Mouse (Mus musculus) neural tube, embryonic 13.5 days (tissue): ENCODE data around the gene Trpd52l3. TPM values are rescaled to one million over a fixed set of nuclear protein-coding genes. Genes with fewer than 3 reads are reported as not detected.

Experiments used
- ATAC-seq: fragments of 200-750 bp; cut with Nextera tagmentation; 2 replicates; pipeline ENCODE4 v1.8.0; 2017; ENCODE audit warnings: low read depth, mild to moderate bottlenecking, moderate TSS enrichment, moderate library complexity
- H3K27ac ChIP-seq: fragments of 300-500 bp; sonication (generic); replicated peaks from 2 replicates; pipeline ENCODE4 v1.5.1; 2015; ENCODE audit warnings: moderate library complexity, mild to moderate bottlenecking, inconsistent platforms
- H3K27me3 ChIP-seq: fragments of 300-500 bp; sonication (generic); 2 replicates; pipeline ENCODE4 v1.6.1; 2015; ENCODE audit warnings: mild to moderate bottlenecking, inconsistent platforms
- H3K36me3 ChIP-seq: fragments of 300-500 bp; sonication (generic); 2 replicates; pipeline ENCODE4 v1.6.1; 2015; ENCODE audit warnings: mild to moderate bottlenecking, inconsistent platforms
- H3K4me1 ChIP-seq: fragments of 300-500 bp; sonication (generic); replicated peaks from 2 replicates; pipeline ENCODE4 v1.6.1; 2015; ENCODE audit warnings: inconsistent platforms
- H3K4me2 ChIP-seq: fragments of 300-500 bp; sonication (generic); 2 replicates; pipeline ENCODE4 v1.6.1; 2015; ENCODE audit warnings: inconsistent platforms, mild to moderate bottlenecking, moderate library complexity
- H3K4me3 ChIP-seq: fragments of 300-500 bp; sonication (generic); 2 replicates; pipeline ENCODE4 v1.5.1; 2015; ENCODE audit warnings: mild to moderate bottlenecking, inconsistent platforms
- H3K9ac ChIP-seq: fragments of 300-500 bp; sonication (generic); 2 replicates; pipeline ENCODE4 v1.6.1; 2015; ENCODE audit warnings: moderate library complexity, mild to moderate bottlenecking, inconsistent platforms
- H3K9me3 ChIP-seq: fragments of 300-500 bp; sonication (generic); 2 replicates; pipeline ENCODE4 v1.6.1; 2016; ENCODE audit warnings: inconsistent platforms
- WGBS: fragments of 180-500 bp; shearing (Covaris S2); methylation state at CpG from one replicate; pipeline ENCODE4 v1.1.7; 2015; 5-methylcytosine and 5-hydroxymethylcytosine counted together
- polyA plus RNA-seq: library from polyadenylated mRNA; unstranded; fragments of >200 nt; fragmentation: Nextera tagmentation; extraction: Ambion mirVana; gene quantifications from 2 replicates; pipeline ENCODE4 v1.2.1, GENCODE M21; 2015

The Trpd52l3 gene
- polyA plus RNA-seq, 1 experiment from 2014 or later: not detected

DNA sequence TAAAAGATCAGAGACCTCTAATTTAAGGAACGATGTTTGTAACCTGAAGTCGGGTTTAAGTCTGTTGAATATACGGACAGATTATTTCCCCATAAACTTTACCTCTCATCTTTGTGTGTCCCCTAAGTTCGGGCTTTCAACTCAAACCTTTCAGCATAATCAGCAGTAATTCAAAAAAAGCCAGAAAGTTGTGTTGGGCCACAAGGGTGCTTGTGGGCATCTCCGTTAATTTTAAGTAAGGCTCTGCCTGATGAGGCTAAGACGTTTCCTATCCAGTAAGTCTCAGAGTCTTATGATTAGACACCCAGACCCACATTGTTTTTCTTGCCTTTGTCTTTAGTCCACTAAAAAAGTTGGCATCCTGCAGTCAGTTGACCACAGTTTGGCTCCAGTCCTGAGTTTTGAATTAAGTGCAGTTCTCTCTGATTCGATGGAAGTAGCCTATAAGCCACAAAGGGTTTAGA, 27.9 kb downstream of the Trpd52l3 start:
- Histone ChIP-seq H3K9me3 (no peaks in the 10 kb centered on the region), H3K27me3 (no peaks in the 10 kb centered on the region), H3K4me2 (peak overlapping the region; percentile 84), H3K9ac (peak overlapping the region; percentile 100), H3K27ac (peak overlapping the region; percentile 96; the same call in 1 of the 2 replicates), H3K4me1 (peaks cover 56% of the 10 kb centered on the region), H3K36me3 (no peaks in the 10 kb centered on the region), H3K4me3 (peak overlapping the region; percentile 100)
- WGBS: under 1% methylated on average over 7 of the region's 7 CpGs
- ATAC-seq: no peak

DNA sequence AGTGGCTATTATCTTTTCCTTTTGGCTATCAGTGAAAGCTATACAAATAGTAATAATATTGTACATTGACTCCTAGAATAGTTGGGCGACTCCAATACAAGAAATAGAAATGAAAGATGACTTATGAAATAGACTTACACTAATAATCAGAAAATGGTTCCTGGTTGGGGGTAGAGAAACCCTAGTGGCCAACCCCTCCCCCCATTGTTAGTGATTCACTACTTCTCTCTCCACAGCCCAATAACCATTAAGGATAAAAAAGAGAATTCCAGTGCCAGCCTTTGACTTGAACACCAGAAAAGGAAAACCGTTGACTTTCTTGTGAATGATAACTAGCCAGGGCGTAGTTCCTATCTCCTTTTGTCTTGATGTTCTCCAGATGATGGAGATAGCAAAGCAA, 28.6 kb downstream of the Trpd52l3 start:
- Histone ChIP-seq H3K9me3 (no peaks in the 10 kb centered on the region), H3K4me3 (peak overlapping the region; percentile 100), H3K36me3 (no peaks in the 10 kb centered on the region), H3K4me2 (peak overlapping the region; percentile 84), H3K9ac (peak overlapping the region; percentile 100), H3K27ac (no peak overlapping the region), H3K27me3 (no peaks in the 10 kb centered on the region), H3K4me1 (peaks cover 63% of the 10 kb centered on the region)
- 34% methylated on average over 3 of the region's 3 CpGs for WGBS
- ATAC-seq: no peak

DNA sequence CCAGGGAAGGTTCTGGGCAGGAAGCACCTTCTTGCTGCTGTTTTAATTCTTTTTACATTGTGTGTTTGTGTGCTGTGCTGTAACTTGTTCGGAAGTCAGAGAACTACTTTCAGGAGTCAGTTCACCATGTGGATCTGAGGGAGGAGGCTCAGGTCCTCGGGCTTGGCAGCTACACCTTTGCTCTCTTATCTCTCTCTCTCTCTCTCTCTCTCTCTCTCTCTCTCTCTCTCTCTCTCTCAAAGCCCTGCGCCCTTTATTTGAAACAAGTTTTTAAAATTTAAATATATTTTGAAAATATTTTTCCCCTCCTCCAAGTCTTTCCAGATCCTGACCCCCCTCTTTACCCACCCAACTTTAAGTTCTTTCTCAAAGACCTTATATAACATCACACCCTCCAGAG, 31.8 kb downstream of the Trpd52l3 start:
- no peak overlapping the region for H3K4me3 ChIP-seq
- H3K27ac ChIP-seq: no peak overlapping the region
- H3K9me3 ChIP-seq: no peaks in the 10 kb centered on the region
- H3K4me1 ChIP-seq: peaks cover 56% of the 10 kb centered on the region
- H3K27me3 ChIP-seq: no peaks in the 10 kb centered on the region
- no peak overlapping the region for H3K9ac ChIP-seq
- H3K4me2 ChIP-seq: no peak overlapping the region
- ATAC-seq: no peak
- 65% methylated on average over 3 of the region's 3 CpGs for WGBS
- 0 out of 2 replicates have a peak, but pooled peaks cover 3% of the 10 kb centered on the region for H3K36me3 ChIP-seq

DNA sequence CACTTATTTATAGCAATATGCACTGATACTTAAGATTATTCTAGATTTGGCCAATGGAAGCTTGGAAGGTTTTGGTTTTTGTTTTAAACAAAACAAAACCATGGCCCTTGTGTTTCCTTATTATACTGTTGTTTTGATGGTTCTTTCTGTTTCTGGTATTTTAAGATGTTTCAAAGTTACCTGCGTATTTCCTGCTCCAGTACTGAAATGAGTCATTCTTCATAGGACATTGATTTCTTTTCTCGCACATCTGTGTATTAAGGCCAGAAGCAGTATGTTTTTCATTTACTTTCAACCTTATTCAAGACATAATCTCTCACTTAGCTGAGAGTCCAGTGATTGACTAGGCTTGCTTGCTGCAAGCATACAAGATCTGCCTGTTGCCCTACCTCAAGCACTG, 40.1 kb downstream of the Trpd52l3 start:
- no peak overlapping the region for H3K9ac ChIP-seq
- no peaks in the 10 kb centered on the region for H3K27me3 ChIP-seq
- no peak overlapping the region for H3K4me2 ChIP-seq
- H3K4me3 ChIP-seq: no peak overlapping the region
- H3K9me3 ChIP-seq: no peaks in the 10 kb centered on the region
- 89% methylated on average over 2 of the region's 2 CpGs for WGBS
- H3K27ac ChIP-seq: no peak overlapping the region
- no peaks in the 10 kb centered on the region for H3K4me1 ChIP-seq
- H3K36me3 ChIP-seq: peaks cover 28% of the 10 kb centered on the region
- ATAC-seq: no peak

GRCm38 (mm10) chr19:30044630-30045029, 41.0 kb downstream of the Trpd52l3 start:
- H3K36me3 ChIP-seq: peaks cover 25% of the 10 kb centered on the region
- H3K4me3 ChIP-seq: no peak overlapping the region
- H3K4me2 ChIP-seq: no peak overlapping the region
- 97% methylated on average over 1 of the region's 1 CpGs for WGBS
- no peak overlapping the region for H3K9ac ChIP-seq
- no peak for ATAC-seq
- H3K4me1 ChIP-seq: no peaks in the 10 kb centered on the region
- H3K27me3 ChIP-seq: no peaks in the 10 kb centered on the region
- no peak overlapping the region for H3K27ac ChIP-seq
- H3K9me3 ChIP-seq: no peaks in the 10 kb centered on the region

DNA sequence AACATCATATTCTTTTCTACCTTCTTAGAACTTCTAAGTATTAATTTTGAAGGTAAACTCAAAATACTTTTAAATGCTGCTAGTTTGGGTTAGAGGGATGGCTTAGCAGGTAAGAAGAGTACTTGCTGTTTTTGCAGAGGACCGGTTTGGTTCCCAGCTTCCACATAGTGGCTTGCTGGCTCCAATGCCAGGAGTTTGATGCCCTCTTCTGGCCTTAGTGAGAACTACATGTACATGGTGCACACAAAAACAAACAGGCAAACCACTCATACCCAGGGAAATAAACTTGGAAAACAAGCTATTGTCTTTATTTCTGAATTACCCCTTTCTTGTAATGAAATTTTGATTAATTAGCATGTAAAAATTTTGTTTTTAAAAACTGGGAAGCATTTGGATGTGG, 42.3 kb downstream of the Trpd52l3 start:
- Histone ChIP-seq H3K4me2 (no peak overlapping the region), H3K4me1 (no peaks in the 10 kb centered on the region), H3K4me3 (no peak overlapping the region), H3K36me3 (peaks cover 25% of the 10 kb centered on the region), H3K9me3 (no peaks in the 10 kb centered on the region), H3K9ac (no peak overlapping the region), H3K27me3 (no peaks in the 10 kb centered on the region), H3K27ac (no peak overlapping the region)
- WGBS: 70% methylated on average over 1 of the region's 1 CpGs
- no peak for ATAC-seq

DNA sequence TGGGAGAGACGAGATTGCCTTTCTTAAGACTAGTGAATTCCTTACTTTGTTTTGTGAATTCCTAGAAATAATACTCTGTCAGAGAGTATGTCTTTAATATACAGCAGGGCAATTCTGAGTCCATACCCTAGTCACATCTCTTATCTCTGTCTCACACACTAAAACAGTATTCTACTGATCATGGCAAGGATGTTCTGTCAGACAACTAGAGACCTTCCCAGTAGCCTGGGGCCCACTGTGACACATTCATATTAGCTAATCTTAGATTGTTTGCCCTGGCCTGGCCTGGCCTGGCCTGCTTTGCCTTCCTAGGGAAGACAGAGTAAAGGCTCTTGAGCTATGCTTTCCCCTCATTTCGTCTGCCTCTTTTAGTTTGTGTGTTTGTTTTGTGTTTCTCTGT, 47.0 kb downstream of the Trpd52l3 start:
- Histone ChIP-seq H3K27ac (no peak overlapping the region), H3K9ac (no peak overlapping the region), H3K4me2 (no peak overlapping the region), H3K27me3 (no peaks in the 10 kb centered on the region), H3K36me3 (peaks cover 11% of the 10 kb centered on the region), H3K4me3 (no peak overlapping the region), H3K4me1 (no peaks in the 10 kb centered on the region), H3K9me3 (no peaks in the 10 kb centered on the region)
- 92% methylated on average over 2 of the region's 2 CpGs for whole genome bisulfite sequencing
- ATAC-seq: no peak

DNA sequence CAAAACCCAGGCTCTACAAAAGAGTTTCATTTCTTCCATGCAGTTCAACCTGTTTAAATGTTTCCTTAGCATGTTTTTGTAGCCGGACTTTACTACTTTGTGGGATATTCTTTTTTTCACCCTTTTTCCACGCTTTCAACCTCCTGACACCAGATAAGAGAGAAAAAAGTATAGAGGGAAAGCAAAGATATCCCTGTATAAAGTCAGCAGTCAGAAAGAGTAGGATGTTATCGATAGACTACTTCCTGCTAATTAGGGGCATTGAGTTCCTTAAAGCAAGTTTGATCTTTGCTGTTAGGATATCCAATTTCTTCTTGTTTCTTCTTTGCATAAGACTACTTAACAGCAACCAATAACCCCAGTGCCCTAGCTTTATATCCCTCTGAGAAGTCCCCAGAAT, 47.9 kb downstream of the Trpd52l3 start:
- Histone ChIP-seq H3K4me3 (no peak overlapping the region), H3K9ac (no peak overlapping the region)
- ATAC-seq: no peak

DNA sequence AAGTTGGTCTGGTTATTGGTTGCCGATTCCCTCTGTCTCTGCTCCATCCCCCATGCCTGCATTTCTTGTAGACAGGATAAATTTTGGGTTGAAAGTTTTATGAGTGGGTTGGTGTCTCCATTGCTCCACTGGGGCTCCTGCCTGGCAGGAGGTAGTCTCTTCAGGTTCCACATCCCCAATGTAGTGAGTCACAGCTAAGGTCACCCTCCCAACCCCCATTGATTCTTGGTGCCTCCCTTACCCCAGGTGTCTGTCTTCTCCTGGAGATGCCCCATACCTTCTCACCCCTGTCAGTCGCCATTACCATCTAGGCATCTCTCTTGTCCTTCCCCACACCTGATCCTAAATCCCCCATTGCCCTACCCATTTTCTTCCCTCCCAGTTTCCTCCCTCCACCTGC, 50.6 kb downstream of the Trpd52l3 start:
- Histone ChIP-seq H3K4me2 (no peak overlapping the region), H3K9ac (no peak overlapping the region), H3K4me1 (no peaks in the 10 kb centered on the region), H3K27me3 (no peaks in the 10 kb centered on the region), H3K4me3 (no peak overlapping the region), H3K9me3 (no peaks in the 10 kb centered on the region), H3K36me3 (peaks cover 3% of the 10 kb centered on the region; the same call in 1 of the 2 replicates), H3K27ac (no peak overlapping the region)
- no peak for ATAC-seq
- WGBS: 95% methylated on average over 2 of the region's 2 CpGs

More for the DNA sequence above, 47.9 kb downstream of the Trpd52l3 start:
- H3K4me1 ChIP-seq: no peaks in the 10 kb centered on the region
- H3K27me3 ChIP-seq: no peaks in the 10 kb centered on the region
- H3K9me3 ChIP-seq: no peaks in the 10 kb centered on the region
- H3K4me2 ChIP-seq: no peak overlapping the region
- no peak overlapping the region for H3K27ac ChIP-seq
- 96% methylated on average over 3 of the region's 3 CpGs for WGBS
- peaks cover 8% of the 10 kb centered on the region for H3K36me3 ChIP-seq

Other genes with a start within 250 kb of the Trpd52l3 start
- 6.1 and 6.5 TPM in 2 replicates for gene 9930021J03Rik, start 197.8 kb upstream of the Trpd52l3 start, polyA plus RNA-seq
- 42.4 and 45.2 TPM in 2 replicates for gene Ranbp6, start 190.8 kb upstream of the Trpd52l3 start, polyA plus RNA-seq
- gene Il33, start 78.7 kb upstream of the Trpd52l3 start, polyA plus RNA-seq: 2.2 and 2.8 TPM in 2 replicates
- 57.3 and 59.8 TPM in 2 replicates for gene Uhrf2, start 26.7 kb downstream of the Trpd52l3 start, polyA plus RNA-seq
- 6.2 and 6.6 TPM in 2 replicates for gene Gldc, start 171.6 kb downstream of the Trpd52l3 start, polyA plus RNA-seq
- not detected in 2 replicates for gene Mbl2, start 229.2 kb downstream of the Trpd52l3 start, polyA plus RNA-seq